Mouse (Mus musculus) forebrain, embryonic 12.5 days (tissue): ENCODE data around the gene Lce1c. TPM values are rescaled to one million over a fixed set of nuclear protein-coding genes. Genes with fewer than 3 reads are reported as not detected.

ENCODE experiments used
- ATAC-seq: fragments of 200-750 bp; cut with Nextera tagmentation; 2 replicates; pipeline ENCODE4 v1.8.0; 2017; ENCODE audit warnings: moderate TSS enrichment; ENCODE audit not compliant: low FRiP score
- H3K27ac ChIP-seq: fragments of 300-500 bp; sonication (generic); 2 replicates; pipeline ENCODE4 v1.5.1; 2016; ENCODE audit warnings: mild to moderate bottlenecking
- H3K27me3 ChIP-seq: fragments of 300-500 bp; sonication (generic); 2 replicates; pipeline ENCODE4 v1.6.1; 2016; ENCODE audit warnings: mild to moderate bottlenecking
- H3K36me3 ChIP-seq: fragments of 300-500 bp; sonication (generic); replicated peaks from 2 replicates; pipeline ENCODE4 v1.6.1; 2016; ENCODE audit warnings: mild to moderate bottlenecking
- H3K4me1 ChIP-seq: fragments of 300-500 bp; sonication (generic); 2 replicates; pipeline ENCODE4 v1.6.1; 2016
- H3K4me2 ChIP-seq: fragments of 300-500 bp; sonication (generic); 2 replicates; pipeline ENCODE4 v1.6.1; 2016; ENCODE audit warnings: mild to moderate bottlenecking, moderate library complexity
- H3K4me3 ChIP-seq: fragments of 300-500 bp; sonication (generic); replicated peaks from 2 replicates; pipeline ENCODE4 v1.5.1; 2016; ENCODE audit warnings: mild to moderate bottlenecking
- H3K9ac ChIP-seq: fragments of 300-500 bp; sonication (generic); 2 replicates; pipeline ENCODE4 v1.6.1; 2016; ENCODE audit warnings: mild to moderate bottlenecking
- H3K9me3 ChIP-seq: fragments of 300-500 bp; sonication (generic); 2 replicates; pipeline ENCODE4 v1.6.1; 2016
- WGBS: fragments of 180-500 bp; shearing (Covaris S2); methylation state at CpG from one replicate; pipeline ENCODE4 v1.1.7; 2016; 5-methylcytosine and 5-hydroxymethylcytosine counted together
- polyA plus RNA-seq: library from polyadenylated mRNA; unstranded; fragments of >200 nt; fragmentation: Nextera tagmentation; extraction: Ambion mirVana; gene quantifications from 2 replicates; pipeline ENCODE4 v1.2.1, GENCODE M21; 2016

The Lce1c gene
- polyA plus RNA-seq, 1 experiment from 2014 or later: not detected

DNA sequence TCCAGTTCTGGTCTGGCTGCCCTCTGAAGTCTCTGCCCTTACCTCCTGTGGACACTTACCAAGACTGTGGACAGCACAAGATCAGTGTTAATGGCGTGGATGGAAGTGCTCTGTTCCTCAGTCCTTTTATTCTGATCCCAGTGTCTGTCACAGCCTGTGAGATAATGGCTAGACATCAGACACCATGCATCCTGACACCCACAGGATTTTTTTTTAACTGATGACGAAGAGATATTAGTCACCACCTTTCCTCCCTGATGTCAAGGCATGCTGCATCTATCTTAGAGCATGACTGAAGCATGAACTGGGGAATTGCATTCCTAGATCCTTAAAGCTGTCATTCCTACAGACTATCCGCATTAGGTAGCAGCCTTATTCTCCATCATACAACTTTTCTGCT is 41.2 kb downstream of the Lce1c start, which contains the start of gene Lce1f:
Lce1f (minus strand) TSS at position 101 of the 400 bp plus-strand sequence.
- no peaks in the 10 kb centered on the region for H3K9me3 ChIP-seq
- no peaks in the 10 kb centered on the region for H3K36me3 ChIP-seq
- H3K9ac ChIP-seq: no peak within 1 kb of the TSS
- no peak within 1 kb of the TSS for H3K27ac ChIP-seq
- no peak within 1 kb of the TSS for H3K4me3 ChIP-seq
- no peak within 1 kb of the TSS for H3K4me2 ChIP-seq
- 86% methylated on average over 3 of the region's 3 CpGs for WGBS
- no peaks in the 10 kb centered on the region for H3K4me1 ChIP-seq
- H3K27me3 ChIP-seq: no peaks in the 10 kb centered on the region
- no peak for ATAC-seq

DNA sequence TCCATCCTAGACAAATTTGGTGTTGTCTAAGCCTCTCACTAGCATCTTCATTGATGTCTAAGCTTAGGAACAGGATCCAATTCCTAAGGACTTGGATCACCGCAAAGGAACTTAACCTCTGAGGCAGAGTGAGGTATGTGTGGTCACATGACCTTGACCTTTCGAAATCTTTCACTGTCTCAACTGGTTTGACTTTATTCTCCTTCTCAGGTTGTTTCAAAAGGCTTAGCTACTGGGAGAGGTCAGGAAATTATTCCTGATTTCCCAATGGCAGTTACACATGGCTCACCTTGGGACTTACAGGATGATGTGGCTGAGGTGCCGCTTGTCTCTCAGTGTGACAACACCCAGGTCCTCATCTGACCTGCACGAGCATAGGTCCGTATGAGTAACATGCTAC is 43.6 kb downstream of the Lce1c start:
- no peak overlapping the region for H3K27ac ChIP-seq
- H3K9ac ChIP-seq: no peak overlapping the region
- no peaks in the 10 kb centered on the region for H3K36me3 ChIP-seq
- H3K4me3 ChIP-seq: no peak overlapping the region
- ATAC-seq: no peak
- no peak overlapping the region for H3K4me2 ChIP-seq
- H3K4me1 ChIP-seq: no peaks in the 10 kb centered on the region
- no peaks in the 10 kb centered on the region for H3K9me3 ChIP-seq
- WGBS: 92% methylated on average over 5 of the region's 5 CpGs
- H3K27me3 ChIP-seq: no peaks in the 10 kb centered on the region

Other genes starting within 250 kb of the Lce1c start
- 6.6 and 9.4 TPM in 2 replicates for gene Gm9774, start 249.8 kb upstream of the Lce1c start, polyA plus RNA-seq
- gene Sprr2k, start 246.7 kb upstream of the Lce1c start, polyA plus RNA-seq: not detected in 2 replicates
- not detected in 2 replicates for gene Sprr1b, start 240.5 kb upstream of the Lce1c start, polyA plus RNA-seq
- gene Sprr3, start 220.5 kb upstream of the Lce1c start, polyA plus RNA-seq: not detected in 2 replicates
- gene Sprr1a, start 193.4 kb upstream of the Lce1c start, polyA plus RNA-seq: not detected in 2 replicates
- gene Sprr4, start 178.8 kb upstream of the Lce1c start, polyA plus RNA-seq: not detected in 2 replicates
- gene 2310046K23Rik, start 144.7 kb upstream of the Lce1c start, polyA plus RNA-seq: not detected in 2 replicates
- not detected in 2 replicates for gene Ivl, start 105.5 kb upstream of the Lce1c start, polyA plus RNA-seq
- gene Smcp, start 90.2 kb upstream of the Lce1c start, polyA plus RNA-seq: not detected in 2 replicates
- not detected in 2 replicates for gene 2210017I01Rik, start 71.8 kb upstream of the Lce1c start, polyA plus RNA-seq
- not detected in 2 replicates for gene Lce6a, start 57.6 kb upstream of the Lce1c start, polyA plus RNA-seq
- not detected in 2 replicates for gene Lce1a1, start 30.9 kb upstream of the Lce1c start, polyA plus RNA-seq
- gene Lce1b, start 22.3 kb upstream of the Lce1c start, polyA plus RNA-seq: not detected in 2 replicates
- gene Lce1a2, start 8.9 kb upstream of the Lce1c start, polyA plus RNA-seq: not detected in 2 replicates
- gene Lce1d, start 8.0 kb downstream of the Lce1c start, polyA plus RNA-seq: not detected in 2 replicates
- gene Lce1e, start 29.8 kb downstream of the Lce1c start, polyA plus RNA-seq: not detected in 2 replicates
- not detected in 2 replicates for gene Lce1f, start 41.1 kb downstream of the Lce1c start, polyA plus RNA-seq
- not detected in 2 replicates for gene Gm38119, start 59.8 kb downstream of the Lce1c start, polyA plus RNA-seq
- not detected in 2 replicates for gene Lce1g, start 73.1 kb downstream of the Lce1c start, polyA plus RNA-seq
- gene Lce1h, start 85.8 kb downstream of the Lce1c start, polyA plus RNA-seq: not detected in 2 replicates
- not detected in 2 replicates for gene Lce1i, start 99.7 kb downstream of the Lce1c start, polyA plus RNA-seq
- not detected in 2 replicates for gene Lce1j, start 111.3 kb downstream of the Lce1c start, polyA plus RNA-seq
- not detected in 2 replicates for gene Lce1k, start 128.6 kb downstream of the Lce1c start, polyA plus RNA-seq
- not detected in 2 replicates for gene Kprp, start 148.0 kb downstream of the Lce1c start, polyA plus RNA-seq
- not detected in 2 replicates for gene Lce1l, start 172.0 kb downstream of the Lce1c start, polyA plus RNA-seq
- not detected in 2 replicates for gene 2310050C09Rik, start 191.0 kb downstream of the Lce1c start, polyA plus RNA-seq
- not detected in 2 replicates for gene Lce3a, start 247.0 kb downstream of the Lce1c start, polyA plus RNA-seq